Mouse (Mus musculus) left cerebral cortex, postnatal 4 days (tissue): Measurements from ENCODE around the gene Rit1. TPM values are rescaled to one million over a fixed set of nuclear protein-coding genes. Genes with fewer than 3 reads are reported as not detected.
"Not testable (repeated sequence)": the region's sequence is repeated elsewhere in the genome, so short reads cannot be mapped to it uniquely, and the experiment has no call there.

Source experiments
- DNase-seq: peaks from one replicate; pipeline ENCODE4 v3.0.0-alpha.2; 2022
- intact Hi-C: fragments of 180-260 bp; cut with DNase I; formaldehyde crosslinking; loops from one replicate; pipeline ENCODE4 v1.15.1; 2025
- total RNA-seq, 2 experiments: library from RNA; stranded (reverse); gene quantifications; 2 replicates each; pipeline ENCODE4 v1.2.3; 2021

The Rit1 gene
- total RNA-seq, 2 experiments from 2014 or later: 45.0 to 46.9 TPM

DNA sequence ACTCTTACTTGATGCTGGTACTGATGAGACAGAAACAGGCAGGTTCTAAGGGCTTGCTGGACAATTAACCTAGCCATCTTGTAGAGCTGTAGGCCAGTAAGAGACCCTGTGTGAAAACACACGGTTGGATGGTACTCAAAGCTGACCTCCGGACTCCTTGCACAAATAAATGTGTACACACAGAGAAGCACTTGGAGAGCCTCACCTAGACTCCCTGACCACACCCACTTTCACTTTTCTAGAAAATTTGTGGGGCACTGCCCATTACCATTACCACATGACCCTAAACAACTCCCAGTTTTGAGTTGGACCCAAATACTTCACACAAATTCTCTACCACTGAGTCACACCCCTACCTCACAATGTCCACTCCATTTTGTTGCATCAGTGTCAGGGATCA is 19.9 kb downstream of the Rit1 start:
- intact Hi-C loops: no loop called here
- DNase-seq: no peak

DNA sequence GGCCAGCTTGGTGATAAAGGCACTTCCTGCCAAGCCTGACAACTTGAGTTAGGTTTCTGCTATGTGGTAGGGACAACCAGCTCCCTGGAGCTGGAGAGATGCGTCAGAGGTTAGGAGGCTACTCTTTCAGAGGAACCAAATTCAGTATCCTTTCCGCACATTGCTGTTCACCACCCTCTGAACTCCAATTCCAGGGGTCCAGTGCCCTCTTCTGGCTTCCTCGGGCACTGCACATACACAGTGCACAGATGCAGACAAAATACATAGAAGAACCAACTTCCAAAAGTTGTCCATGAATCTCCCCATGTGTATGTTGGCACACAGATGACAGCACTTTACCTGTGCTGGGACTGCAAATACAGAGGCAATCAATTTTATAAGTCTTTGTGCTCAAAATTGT is 22.0 kb downstream of the Rit1 start:
- DNase-seq: peak; percentile 48
- intact Hi-C loops: no loop called here

DNA sequence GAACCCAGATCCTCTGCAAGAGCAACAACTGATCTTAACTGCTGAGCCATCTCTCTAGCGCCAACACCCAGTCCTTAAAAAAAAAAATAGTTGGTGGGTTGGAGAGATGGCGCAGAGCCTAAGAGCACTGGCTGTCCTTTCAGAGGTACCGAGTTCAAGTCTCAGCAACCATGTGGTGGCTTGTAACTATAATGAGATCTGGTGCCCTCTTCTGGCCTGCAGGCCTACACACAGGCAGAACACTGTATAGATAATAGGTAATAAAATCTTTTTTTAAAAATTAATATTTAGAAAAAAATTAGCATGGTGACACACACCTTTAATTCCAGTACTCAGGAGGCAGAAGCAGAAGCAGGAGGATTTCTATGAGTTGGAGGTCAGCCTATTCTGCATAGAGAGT is 23.5 kb downstream of the Rit1 start:
- DNase-seq: no peak
- intact Hi-C loops: loop anchor here (10.0 kb wide), 1 partner anchor 135 kb away; the partner anchor contains the start of gene Arhgef2

DNA sequence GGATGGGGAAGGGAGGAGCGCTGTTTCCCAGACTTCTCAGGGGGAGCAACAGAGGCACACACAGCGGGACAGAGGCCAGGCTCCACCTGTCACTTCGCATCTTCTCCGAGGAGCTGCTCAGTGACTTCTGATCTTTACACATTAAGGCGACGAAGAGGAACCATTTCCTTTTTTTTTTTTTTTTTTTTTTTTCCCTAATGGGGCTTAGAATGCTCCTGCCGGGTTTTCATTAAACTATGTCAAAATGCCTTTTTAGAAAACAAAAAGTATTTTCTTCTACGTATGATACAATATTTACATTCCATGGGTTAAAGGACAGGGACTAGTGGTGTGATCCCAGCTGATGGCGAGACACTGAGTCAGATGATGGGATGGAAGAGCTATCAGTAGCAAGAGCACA is 28.9 kb downstream of the Rit1 start:
- no peak for DNase-seq

DNA sequence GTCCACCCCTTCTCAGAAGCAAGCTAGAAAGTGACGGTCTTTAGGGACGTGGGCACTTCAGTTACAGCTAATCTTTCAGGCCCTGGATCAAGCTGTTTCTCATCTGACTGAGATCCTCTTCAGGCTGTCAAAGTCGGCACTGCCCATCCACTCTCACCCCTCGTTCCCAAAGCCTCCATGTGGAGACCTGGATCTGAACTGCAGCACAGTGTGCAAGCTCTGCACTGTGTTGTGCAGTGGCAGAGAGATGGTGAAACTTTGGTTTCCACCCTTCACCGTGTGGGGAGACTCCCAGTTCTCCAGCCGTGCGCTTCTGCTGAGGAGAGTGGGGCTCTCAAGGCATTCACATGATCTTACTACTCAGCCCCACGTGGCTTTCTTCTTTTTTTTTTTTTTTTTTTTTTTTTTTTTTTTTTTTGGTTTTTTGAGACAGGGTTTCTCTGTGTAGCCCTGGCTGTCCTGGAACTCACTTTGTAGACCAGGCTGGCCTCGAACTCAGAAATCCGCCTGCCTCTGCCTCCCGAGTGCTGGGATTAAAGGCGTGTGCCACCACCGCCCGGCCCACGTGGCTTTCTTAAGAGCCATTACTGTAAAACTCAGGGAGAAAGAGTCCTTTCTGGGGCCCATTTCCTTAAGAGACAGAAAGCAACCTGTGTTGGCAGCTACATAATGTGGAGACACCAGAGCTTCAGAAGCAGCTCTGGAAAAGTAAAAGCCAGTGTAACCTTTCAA is 29.7 kb downstream of the Rit1 start:
- intact Hi-C loops: loop anchor here (10.0 kb wide), 1 partner anchor 142 kb away; the partner anchor contains the start of gene Arhgef2
- DNase-seq: no peak

More for the DNA sequence above, 28.9 kb downstream of the Rit1 start:
- intact Hi-C loops: loop anchor here (10.0 kb wide), 1 partner anchor 141 kb away; the partner anchor contains the start of gene Arhgef2

DNA sequence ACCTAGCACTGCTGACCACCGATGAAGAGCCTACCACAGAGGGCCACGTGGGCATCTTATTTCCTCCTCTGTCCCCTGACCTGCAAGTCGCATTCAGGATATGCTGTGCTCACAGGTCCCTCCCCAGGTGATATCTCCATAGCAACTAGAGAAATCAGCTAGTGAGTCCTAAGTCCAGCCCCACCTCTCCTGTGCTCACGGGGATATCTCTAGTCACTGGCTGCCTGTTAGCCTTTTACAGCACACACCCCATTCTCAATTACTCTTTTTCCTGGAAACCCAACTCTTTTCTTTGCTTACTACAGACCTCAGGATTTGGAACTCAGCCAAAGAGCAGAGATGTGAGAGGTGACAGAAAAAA is 30.2 kb downstream of the Rit1 start:
- DNase-seq: no peak
- intact Hi-C loops: loop anchor here (10.0 kb wide), 1 partner anchor 142 kb away; the partner anchor contains the start of gene Arhgef2

DNA sequence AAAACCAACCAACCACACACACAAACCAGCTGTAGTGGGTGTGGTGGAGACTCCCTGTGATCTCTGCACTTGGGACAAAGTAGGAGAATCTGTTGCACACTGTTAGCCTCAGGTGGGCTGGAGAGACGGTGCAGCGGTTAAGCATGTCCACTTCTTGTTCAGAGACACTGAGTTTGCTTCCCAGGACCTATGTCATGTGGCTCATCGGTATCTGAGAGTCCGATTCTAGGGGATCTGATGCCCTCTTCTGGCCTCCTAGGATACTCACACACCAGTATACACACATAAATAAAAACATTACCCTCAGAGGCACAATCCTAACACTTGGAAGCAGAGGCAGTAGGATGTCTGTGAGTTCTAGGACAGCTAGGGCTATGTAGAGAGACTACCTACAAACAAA is 37.6 kb downstream of the Rit1 start:
- DNase-seq: no peak
- intact Hi-C loops: no loop called here

DNA sequence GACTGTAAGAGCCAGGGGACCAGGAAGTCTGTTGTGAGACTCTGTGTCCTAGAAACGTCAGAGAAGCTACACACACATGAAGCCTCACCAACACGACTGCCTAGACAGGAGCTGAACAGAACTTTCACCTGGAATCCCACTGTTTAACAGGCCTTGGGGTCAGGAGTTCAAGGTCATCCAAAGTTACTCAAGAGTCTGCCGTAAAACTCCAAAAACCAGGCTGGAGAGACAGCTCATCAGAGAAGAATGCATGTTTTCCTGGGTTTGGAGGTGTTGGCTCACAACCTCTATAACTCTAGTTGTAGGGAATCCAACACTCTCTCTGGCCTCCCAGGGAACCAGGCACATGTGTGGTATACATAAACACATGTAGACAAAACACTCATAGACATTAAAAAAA is 38.9 kb downstream of the Rit1 start:
- DNase-seq: no peak
- intact Hi-C loops: no loop called here

DNA sequence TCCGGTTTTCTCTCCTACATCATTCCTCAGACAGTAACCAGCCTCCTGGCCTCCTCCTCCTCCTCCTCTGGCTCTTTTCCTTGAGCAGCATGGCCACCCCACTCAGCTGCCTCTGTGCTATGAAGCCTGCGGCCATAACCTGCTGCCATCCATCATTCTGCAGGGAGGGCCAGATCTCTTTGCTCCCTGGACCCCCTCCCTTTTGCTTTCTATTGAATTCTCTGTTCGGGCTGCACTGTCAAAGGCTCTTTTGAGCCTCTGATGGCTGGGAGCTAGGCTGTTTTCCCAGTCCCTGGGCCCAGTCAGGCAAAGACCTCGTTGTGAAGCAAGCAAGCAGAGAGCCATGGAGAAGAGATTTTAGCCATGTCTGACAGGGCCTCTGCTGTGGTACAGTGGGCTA is 39.6 kb downstream of the Rit1 start:
- peak; percentile 50 for DNase-seq

DNA sequence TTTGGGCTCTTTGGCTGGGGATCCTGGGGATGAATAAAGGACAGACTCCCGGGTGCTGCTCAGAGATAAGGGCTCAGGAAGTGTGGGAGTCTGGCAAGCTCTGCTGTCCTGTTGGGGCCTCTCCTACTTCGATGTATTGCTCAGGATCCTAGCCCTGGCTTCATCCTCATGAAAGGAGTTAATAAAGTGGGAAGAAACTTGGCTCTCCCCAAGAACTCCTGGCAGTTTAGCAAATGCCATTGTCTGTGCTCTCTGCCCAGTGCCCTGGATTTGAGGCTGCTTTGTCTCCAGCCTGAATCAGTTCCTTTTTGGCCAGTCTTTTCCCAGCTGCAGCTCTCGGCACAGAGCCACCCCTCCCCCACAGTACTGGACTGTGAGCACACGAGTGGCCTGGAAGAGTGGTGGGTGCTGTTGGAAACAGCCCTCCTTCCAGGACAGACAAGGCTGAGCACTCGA is 41.4 kb downstream of the Rit1 start:
- peak; percentile 95 for DNase-seq
- intact Hi-C loops: no loop called here

More for the DNA sequence above, 39.6 kb downstream of the Rit1 start:
- intact Hi-C loops: no loop called here

DNA sequence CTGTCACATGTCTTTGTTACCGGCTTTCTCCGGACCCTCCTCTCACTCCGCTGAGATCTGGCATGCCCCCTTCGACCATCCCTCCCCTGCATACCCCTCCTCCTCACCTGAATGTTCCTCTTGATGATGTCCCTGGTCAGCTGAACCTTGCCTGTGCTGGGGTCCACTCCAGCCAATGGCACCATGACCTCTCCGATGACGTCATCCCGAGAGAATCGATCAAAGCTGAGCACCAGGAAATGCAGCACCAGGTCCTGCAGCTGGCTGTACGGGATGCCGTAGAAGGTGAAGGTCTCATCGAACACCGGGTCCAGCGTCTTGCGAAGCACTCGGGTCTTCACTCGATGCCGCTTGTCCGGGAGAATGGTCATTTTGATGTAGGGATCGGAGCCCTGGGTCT is 45.0 kb downstream of the Rit1 start:
- intact Hi-C loops: no loop called here

DNA sequence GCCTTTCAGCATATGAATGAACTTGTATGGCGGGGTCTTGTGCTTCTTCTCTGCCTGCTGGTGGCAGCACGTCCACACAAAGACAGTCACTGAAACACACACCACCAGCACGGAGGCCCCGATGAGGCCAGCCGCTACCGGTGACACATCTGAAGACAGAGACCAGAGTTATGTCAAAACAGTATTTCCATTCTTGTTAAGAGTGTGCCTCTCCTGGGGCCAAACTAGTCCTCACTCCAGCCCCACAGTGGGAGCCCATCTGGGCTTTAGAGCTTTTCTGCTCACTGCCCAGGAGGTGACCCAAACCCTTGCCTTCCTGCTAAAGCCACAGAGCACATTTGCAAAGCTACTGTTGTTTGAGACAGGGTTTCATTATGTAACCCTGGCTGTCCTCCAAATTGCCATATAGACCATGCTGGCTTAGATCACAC is 45.8 kb downstream of the Rit1 start:
- no peak for DNase-seq
- intact Hi-C loops: no loop called here

More for the DNA sequence above, 45.0 kb downstream of the Rit1 start:
- DNase-seq: no peak

DNA sequence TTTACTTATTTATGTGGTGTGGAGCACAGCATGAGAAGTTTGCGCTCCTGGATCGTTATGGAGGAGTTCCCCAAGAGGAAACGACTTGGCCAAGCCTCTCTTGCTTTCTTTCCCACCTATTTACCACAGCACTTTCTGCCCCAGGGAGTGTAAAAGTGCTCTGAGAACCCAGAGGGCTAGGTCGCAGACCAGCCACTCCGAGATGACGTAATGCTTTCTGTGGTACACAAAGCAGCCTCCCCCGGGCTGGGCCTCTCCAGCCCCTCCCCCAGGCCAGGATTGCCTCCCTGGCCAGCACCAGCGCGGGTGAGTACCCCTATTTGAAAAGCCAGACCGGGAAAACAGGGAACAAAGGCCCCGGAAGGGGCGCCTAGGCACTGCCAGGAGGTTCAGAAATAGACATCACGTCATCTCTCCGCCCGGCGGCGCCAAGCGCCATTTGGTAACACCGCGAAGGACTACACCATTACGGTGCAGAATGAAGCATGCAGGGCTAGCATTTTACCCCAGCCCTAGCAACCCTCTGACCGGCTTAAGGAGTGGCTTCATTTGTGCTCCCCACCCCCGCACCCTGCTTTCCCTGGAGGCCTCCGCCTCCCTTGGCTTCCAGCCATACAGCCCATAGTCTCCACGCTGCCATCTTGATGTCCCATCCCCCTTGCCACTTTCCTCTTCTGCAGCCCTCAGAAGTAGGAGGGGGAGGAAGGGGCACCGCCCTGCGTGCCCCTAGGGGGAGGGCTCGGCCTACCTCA is 54.7 kb downstream of the Rit1 start:
- peak; percentile 86 for DNase-seq
- intact Hi-C loops: not testable (repeated sequence)

DNA sequence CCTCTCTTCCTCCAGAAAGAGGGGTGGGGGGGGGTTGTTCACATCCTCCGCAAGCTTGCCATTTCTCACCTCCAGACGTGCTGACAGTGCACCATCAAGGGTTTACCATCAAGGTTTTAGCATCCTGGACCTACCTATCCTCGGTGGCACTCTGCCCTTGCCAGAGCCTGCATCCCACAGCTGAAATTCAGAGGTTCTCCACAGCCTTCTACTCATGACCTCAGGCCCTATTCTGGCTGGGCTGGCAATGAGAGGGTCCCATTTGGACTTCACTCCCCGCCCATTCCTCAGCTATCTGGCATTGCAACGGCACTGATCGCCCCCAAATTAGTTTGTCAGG is 55.3 kb downstream of the Rit1 start:
- intact Hi-C loops, DNase-seq: not testable (repeated sequence)

DNA sequence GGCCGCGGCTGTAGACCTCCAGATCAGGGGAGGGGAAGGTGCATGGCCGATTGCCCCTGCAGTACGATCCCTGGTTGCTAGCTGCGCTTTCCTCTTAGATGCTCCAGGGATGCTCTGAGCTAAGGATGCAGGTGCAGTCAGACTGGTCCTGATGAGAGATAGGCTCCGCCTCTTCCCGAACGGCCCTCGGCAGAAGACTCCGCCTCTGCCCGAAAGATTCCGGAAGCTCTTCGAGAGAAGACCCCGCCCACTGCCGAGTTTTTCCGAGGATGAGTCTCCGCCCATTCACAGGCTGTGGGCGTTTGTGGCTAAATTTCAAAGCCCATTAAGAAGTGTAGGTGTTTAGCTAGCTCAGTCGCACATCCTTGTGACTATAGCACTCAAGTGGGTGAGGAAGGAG is 55.8 kb downstream of the Rit1 start:
- intact Hi-C loops: not testable (repeated sequence)
- DNase-seq: peak; percentile 91

DNA sequence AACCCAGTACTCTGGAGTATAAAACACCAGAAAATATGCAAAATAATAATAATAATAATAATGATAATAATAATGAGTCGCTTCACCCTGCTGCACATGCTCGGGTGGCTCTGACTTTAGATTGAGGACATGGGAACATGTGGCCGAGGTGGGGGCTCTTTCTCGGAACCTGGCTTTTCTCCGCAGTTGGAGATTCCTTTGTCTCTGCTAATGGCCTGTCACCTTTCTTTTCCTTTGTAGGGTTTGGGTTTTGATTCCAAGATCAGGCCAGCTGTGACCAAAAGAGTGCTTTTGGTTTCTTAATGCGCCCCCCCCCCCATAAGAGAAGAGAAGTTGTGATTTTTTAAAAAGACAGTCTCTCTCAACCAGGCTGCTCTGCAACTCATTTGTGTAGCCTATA is 56.5 kb downstream of the Rit1 start:
- intact Hi-C loops, DNase-seq: not testable (repeated sequence)

DNA sequence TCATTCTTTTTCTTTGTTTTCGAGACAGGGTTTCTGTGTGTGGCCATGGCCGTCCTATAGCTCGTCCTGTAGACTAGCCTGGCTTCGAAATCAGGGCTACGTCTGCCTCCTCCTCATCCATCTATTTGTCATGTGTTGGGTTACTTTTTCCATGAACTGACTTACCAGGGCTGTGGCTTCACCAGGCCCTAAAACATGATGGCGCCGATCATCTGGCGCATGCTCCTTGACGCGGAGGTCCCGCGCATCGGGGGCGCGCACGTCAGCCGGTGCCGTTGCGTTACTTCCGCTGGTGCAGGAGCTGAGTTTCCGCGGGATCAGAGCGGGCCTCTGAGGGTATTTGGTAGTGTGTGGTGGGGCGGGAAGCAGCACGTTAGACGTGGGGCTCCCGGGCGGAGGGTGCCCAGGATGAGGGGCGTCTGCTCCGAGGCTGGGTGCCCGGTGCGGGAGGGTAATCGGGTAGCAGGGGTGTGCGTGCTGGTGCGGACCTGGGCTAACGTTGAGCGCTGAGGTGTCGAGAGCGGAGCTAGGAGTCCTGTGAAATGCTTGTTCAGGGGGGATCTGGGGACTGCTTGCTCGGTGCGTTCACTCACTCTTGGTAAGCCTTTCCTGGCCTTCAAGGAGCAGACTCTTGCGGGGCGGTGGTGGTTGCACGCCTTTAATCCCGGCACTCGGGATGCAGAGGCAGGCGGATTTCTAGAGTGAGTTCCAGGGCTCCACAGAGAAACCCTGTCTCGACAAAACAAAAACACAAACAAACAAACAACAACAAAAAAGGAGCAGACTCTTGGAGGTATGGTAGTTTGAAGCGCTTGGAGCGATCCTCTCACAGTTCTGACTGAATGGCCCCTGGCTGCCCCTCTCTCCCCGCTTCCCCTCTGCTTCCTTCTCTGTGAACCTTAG is 58.6 kb downstream of the Rit1 start, which contains the start of gene Syt11:
TSS of gene Syt11 (minus strand) at position 226 of the 903 bp plus-strand sequence.
- intact Hi-C loops, DNase-seq: not testable (repeated sequence)
